Mouse (Mus musculus) ES-E14 (cell line): ENCODE data around the gene Gm9844. TPM values are rescaled to one million over a fixed set of nuclear protein-coding genes. Genes with fewer than 3 reads are reported as not detected.
A peak's percentile ranks its signal among the peaks of the same experiment; 100 is the strongest.

Experiments
- DNase-seq: peaks from one replicate; pipeline ENCODE4 v3.0.0-alpha.2; 2013; ENCODE audit warnings: low read depth, low spot score
- H3K27ac ChIP-seq: 2 replicates; pipeline ENCODE4 v1.5.1; 2012; ENCODE audit warnings: low read depth, mild to moderate bottlenecking, low read length, moderate library complexity, mixed read lengths; ENCODE audit not compliant: poor library complexity, insufficient read depth, severe bottlenecking
- H3K36me3 ChIP-seq: 2 replicates; pipeline ENCODE4 v1.6.1; 2012; ENCODE audit warnings: mild to moderate bottlenecking, low read length, moderate library complexity, mixed read lengths; ENCODE audit not compliant: control insufficient read depth, poor library complexity, insufficient read depth, severe bottlenecking
- H3K4me1 ChIP-seq, 2 experiments: fragments of 150-350 bp in 1 of 2; sonication (generic) in 1 of 2; 2 replicates each; pipeline ENCODE4 v1.6.1; 2012; ENCODE audit warnings: low read length in 2 of 2, mild to moderate bottlenecking in 1 of 2, mixed read lengths in 1 of 2; ENCODE audit not compliant: control insufficient read depth in 2 of 2, insufficient read depth in 2 of 2, poor library complexity in 1 of 2
- H3K4me3 ChIP-seq, 2 experiments: fragments of 150-350 bp in 1 of 2; sonication (generic) in 1 of 2; 2 replicates each; pipeline ENCODE4 v1.5.1; 2012; ENCODE audit warnings: low read length in 2 of 2, low read depth in 1 of 2, mild to moderate bottlenecking in 1 of 2, mixed read lengths in 1 of 2; ENCODE audit not compliant: insufficient read depth in 1 of 2, poor library complexity in 1 of 2, severe bottlenecking in 1 of 2
- H3K9ac ChIP-seq: 2 replicates; pipeline ENCODE4 v1.6.1; 2012; ENCODE audit warnings: low read depth, mild to moderate bottlenecking, low read length, mixed read lengths; ENCODE audit not compliant: poor library complexity, insufficient read depth, severe bottlenecking
- H3K9me3 ChIP-seq: fragments of 150-350 bp; sonication (generic); 2 replicates; pipeline ENCODE4 v1.6.1; 2012; ENCODE audit warnings: low read depth, mild to moderate bottlenecking, low read length; ENCODE audit not compliant: control insufficient read depth, insufficient read depth
- CHD2 ChIP-seq: IDR thresholded peaks from 2 replicates; pipeline ENCODE4 v1.6.1; 2014; ENCODE audit warnings: mild to moderate bottlenecking, low read depth, low read length, inconsistent platforms
- HCFC1 ChIP-seq: IDR thresholded peaks from 2 replicates; pipeline ENCODE4 v1.6.1; 2012; ENCODE audit warnings: low read length, inconsistent platforms, borderline replicate concordance; ENCODE audit not compliant: insufficient read depth
- MAFK ChIP-seq: IDR thresholded peaks from 2 replicates; pipeline ENCODE4 v1.6.1; 2014; ENCODE audit warnings: mild to moderate bottlenecking, low read depth, low read length, inconsistent platforms; ENCODE audit not compliant: insufficient read depth
- ZC3H11A ChIP-seq: IDR thresholded peaks from 2 replicates; pipeline ENCODE4 v1.6.1; 2012; ENCODE audit warnings: low read depth, mild to moderate bottlenecking, inconsistent platforms, low read length, borderline replicate concordance
- ZNF384 ChIP-seq: IDR thresholded peaks from 2 replicates; pipeline ENCODE4 v1.6.1; 2012; ENCODE audit warnings: low read depth, low read length, inconsistent platforms
- in situ Hi-C, 2 experiments: fragments of 600-800 bp; cut with MboI; formaldehyde crosslinking; loops; one replicate each; pipeline ENCODE4 v1.15.1; 2025; ENCODE audit warnings: low sequenced_read_pairs in 2 of 2, inconsistent platforms in 1 of 2; ENCODE audit not compliant: unreplicated experiment in 2 of 2
- total RNA-seq: library from RNA; depleted of rRNA; stranded (reverse); fragments of 300-350 nt; gene quantifications from 2 replicates; pipeline ENCODE4 v1.2.3, GENCODE M21; 2012; rRNA removed

Gm9844 gene
- total RNA-seq, 1 experiment = 6.7 TPM

DNA sequence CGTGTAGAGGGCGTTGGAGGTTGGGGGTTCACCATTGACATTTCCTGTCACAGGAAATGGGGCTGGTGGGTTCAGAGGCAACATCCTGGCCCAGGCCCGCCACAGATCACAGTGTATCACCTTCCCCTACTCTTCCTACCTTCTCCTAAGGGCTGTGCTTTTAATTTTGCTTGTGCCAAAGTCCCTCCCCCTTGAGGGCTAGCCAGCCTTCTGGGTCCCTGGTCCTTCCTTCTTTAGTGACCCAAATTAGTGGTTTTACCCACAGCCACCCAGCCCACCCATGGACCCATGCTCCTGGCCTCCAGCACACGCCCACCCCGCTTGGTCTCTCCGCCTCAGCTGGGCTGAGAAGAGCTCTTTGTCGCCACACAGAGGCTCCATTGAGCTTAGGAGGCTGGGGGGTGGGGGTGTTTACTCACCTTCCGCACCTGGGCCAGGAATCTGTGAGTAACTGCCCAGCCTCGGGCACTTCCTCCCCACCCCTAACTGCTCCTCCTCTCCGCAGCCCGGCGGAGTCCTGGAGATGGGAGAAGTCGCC is 45.3 kb downstream of the Gm9844 start:
- TF ChIP-seq ZNF384 (no peak), HCFC1 (no peak), CHD2 (no peak), ZC3H11A (no peak), MAFK (no peak)
- peak overlapping the region; percentile 7 to 52; a peak in 3 of 4 replicates for H3K4me3 ChIP-seq
- peak overlapping the region; percentile 58 for H3K9ac ChIP-seq
- in situ Hi-C loops = no loop called here
- H3K27ac ChIP-seq = peak overlapping the region; percentile 45
- no peaks in the 10 kb centered on the region for H3K9me3 ChIP-seq
- DNase-seq = no peak
- peaks cover 23% of the 10 kb centered on the region; the same call in 1 of the 2 replicates for H3K36me3 ChIP-seq
- peaks cover 1 to 19% of the 10 kb centered on the region in 2 experiments for H3K4me1 ChIP-seq

Other genes with a start within 250 kb of the Gm9844 start
- 0.13 and 0.32 TPM in 2 replicates for gene Lypd3, start 225.7 kb upstream of the Gm9844 start, total RNA-seq
- gene Tex101, start 185.5 kb upstream of the Gm9844 start, total RNA-seq = 9.5 and 10.0 TPM in 2 replicates
- gene BC049730, start 153.0 kb upstream of the Gm9844 start, total RNA-seq = not detected in 2 replicates
- not detected in 2 replicates for gene Gm4763, start 135.3 kb upstream of the Gm9844 start, total RNA-seq
- 0.22 TPM in 1 of 2 replicates, not detected in the other for gene Cd177, start 101.9 kb upstream of the Gm9844 start, total RNA-seq
- 0.89 and 1.6 TPM in 2 replicates for gene Ceacam10, start 85.0 kb upstream of the Gm9844 start, total RNA-seq
- gene Lypd4, start 7.7 kb downstream of the Gm9844 start, total RNA-seq = 0.18 TPM in 1 of 2 replicates, not detected in the other
- 0.53 and 0.54 TPM in 2 replicates for gene Dmrtc2, start 7.8 kb downstream of the Gm9844 start, total RNA-seq
- 2,686 and 2,786 TPM in 2 replicates for gene Rps19, start 22.2 kb downstream of the Gm9844 start, total RNA-seq
- 1.3 and 1.5 TPM in 2 replicates for gene Cd79a, start 35.2 kb downstream of the Gm9844 start, total RNA-seq
- 32.1 and 40.0 TPM in 2 replicates for gene Arhgef1, start 40.7 kb downstream of the Gm9844 start, total RNA-seq
- gene Gm4881, start 82.3 kb downstream of the Gm9844 start, total RNA-seq = not detected in 2 replicates
- gene Rabac1, start 110.5 kb downstream of the Gm9844 start, total RNA-seq = 212 and 328 TPM in 2 replicates
- gene Atp1a3, start 143.7 kb downstream of the Gm9844 start, total RNA-seq = 21.2 and 37.0 TPM in 2 replicates
- gene Grik5, start 210.1 kb downstream of the Gm9844 start, total RNA-seq = 10.0 and 10.7 TPM in 2 replicates
- 15.1 and 18.9 TPM in 2 replicates for gene Zfp574, start 210.4 kb downstream of the Gm9844 start, total RNA-seq